Mouse (Mus musculus) testis, adult 2 months (tissue): ENCODE data around the gene Pex5.
A peak's percentile ranks its signal among the peaks of the same experiment; 100 is the strongest.

Experiments used
- CTCF ChIP-seq: fragments of 200-500 bp; IDR thresholded peaks from 2 replicates; pipeline ENCODE4 v1.5.1; 2012; ENCODE audit warnings: low read depth, mild to moderate bottlenecking, inconsistent platforms, low read length, moderate library complexity; ENCODE audit not compliant: control insufficient read depth, insufficient read depth, insufficient replicate concordance
- POLR2A ChIP-seq: fragments of 200-500 bp; IDR thresholded peaks from 2 replicates; pipeline ENCODE4 v1.6.1; 2012; ENCODE audit warnings: low read depth, mild to moderate bottlenecking, inconsistent platforms, low read length, moderate library complexity; ENCODE audit not compliant: control insufficient read depth

- peak; percentile 67; the same call in 1 of the 2 replicates for TF ChIP-seq CTCF
- peak; percentile 2 for TF ChIP-seq POLR2A
Observed at GRCm38 (mm10) chr6:124415347-124416088, 651 bp upstream of the Pex5 start.
